Mouse (Mus musculus): ENCODE data around the gene Col4a4.

Col4a4 gene

DNA sequence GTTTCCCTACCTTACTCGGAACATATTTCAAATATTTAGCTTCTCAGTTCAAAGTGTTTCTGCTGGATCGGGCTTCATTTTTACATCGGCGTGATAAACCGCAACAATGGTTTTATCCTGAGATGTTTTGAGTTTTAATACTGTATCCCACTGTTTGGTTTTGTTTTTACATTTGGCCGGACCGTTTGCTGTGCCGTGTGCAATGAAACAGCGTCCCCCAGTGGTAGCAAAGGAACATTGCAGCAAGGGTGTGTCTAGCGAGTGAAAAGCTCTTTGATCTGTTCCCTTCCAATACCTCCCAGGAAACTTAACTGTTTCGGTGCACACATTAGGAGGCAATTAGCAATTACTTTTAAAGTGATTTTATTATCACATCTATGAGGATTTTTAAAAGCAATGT, 110.4 kb downstream of the Col4a4 start:
- no peak for DNase-seq (ENCODE audit: low spot score in 2 of 2)

DNA sequence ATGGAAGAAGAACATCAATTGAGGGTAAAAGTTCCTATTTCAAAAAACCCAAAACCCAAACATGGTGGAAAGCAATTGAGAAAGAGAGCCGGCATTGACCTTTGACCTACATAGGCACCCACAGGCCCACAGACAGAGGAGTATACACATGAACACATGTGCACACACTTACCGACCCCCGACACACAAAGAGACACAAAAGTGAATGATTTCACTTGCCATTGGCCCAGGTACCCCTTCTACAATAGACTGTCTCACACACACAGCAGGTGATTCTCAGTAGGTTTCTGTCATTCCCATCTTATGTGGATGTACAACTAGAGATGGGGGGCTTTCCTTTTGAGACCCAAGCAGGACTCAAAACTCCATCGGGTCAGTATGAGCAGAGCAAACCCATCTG, 110.8 kb downstream of the Col4a4 start:
- no peak for DNase-seq (ENCODE audit: low spot score in 2 of 2)

DNA sequence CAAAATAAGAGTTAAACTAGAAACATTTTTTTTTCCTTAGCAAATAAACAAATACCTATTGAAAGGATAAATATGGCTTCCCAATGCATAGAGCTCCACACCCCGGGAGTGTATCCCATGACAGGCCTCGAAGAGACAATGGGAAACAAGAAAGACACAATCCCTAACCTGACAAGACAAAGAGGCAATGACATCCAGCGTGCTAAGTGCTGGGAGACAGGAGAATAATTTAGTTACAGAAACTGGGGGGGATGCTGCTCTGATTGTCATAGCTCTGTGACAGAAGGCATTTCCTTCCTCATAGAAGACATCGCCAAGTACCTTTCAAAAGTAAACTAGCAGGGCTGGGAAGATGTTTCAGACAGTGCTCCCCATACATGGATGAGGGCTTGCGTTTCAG, 111.4 kb downstream of the Col4a4 start:
- DNase-seq (ENCODE audit: low spot score in 2 of 2) = no peak

DNA sequence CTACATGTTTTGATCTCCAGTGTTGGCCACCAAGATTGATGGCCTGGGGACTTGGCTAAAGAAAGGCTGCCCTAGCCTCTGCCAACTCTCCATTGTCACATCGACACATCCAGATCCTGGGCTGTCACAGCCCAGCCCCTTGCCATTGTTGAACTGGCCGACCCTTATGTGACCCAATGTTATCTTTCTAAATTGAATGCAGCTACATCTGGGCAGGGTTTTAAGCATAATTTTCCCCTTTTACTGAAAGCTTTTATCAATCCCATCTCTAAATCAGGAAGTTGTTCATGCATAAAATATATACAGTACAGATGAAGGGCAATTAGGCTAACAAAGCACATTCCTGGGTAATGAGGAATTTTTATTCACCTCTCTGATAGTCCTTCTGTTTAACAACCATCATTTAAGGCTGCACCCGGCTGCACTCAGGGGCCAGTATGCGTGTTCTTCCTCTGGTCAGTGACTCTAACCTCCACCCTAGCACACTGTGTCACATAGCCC, 112.1 kb downstream of the Col4a4 start:
- DNase-seq (ENCODE audit: low spot score in 2 of 2) = no peak

DNA sequence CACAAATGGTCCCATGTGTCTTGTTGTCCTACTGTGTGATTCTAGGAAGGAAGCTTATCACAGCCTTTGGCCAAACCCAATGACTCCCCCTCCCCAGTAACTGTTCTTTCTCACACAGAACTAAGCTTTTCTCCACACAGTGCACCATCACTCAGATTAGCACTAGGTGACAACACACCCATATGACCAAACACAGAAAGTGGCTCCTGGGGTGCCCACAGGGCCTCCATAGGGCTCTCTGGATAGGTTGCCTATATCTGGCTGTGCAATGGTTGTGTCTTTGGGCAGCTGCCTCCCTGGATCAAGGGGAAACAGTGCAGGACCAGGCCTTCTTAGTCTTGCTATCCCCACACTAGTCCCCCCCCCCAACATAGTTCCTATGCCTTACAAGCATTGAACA, 113.2 kb downstream of the Col4a4 start:
- no peak for DNase-seq (ENCODE audit: low spot score in 2 of 2)

DNA sequence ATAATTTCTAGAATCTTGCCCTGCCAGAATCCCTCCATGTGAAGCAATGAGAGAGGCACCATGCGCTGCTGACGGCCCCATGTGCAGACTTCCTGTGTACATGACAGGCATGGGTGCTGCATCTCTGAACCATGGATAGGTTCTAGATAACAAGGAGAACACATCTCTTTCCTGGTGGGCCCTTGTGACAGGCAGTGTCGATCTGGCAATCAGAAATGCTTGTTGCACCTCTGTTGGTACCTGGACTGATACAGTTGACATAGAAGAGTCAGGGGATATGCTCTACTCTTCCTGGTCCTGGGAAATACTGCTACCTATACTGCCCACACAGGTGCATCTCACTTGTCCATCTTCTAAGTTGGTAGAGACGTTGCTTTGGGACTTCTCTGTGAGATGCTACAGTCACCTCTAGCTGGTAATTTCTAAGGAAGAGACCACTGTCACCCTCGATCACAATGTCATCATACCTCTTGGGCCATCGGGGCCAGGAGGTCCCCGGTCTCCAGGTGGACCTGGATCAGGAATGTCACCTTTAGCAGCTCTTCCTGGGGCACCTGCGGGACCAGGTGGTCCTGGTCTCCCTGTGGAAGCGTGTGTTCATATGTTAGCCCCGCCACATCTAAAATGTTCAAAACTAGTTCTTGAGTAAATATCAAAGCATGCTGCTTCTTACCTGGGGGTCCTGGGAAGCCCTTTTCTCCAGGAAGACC, 116.0 kb downstream of the Col4a4 start:
- DNase-seq (ENCODE audit: low spot score in 2 of 2) = no peak

DNA sequence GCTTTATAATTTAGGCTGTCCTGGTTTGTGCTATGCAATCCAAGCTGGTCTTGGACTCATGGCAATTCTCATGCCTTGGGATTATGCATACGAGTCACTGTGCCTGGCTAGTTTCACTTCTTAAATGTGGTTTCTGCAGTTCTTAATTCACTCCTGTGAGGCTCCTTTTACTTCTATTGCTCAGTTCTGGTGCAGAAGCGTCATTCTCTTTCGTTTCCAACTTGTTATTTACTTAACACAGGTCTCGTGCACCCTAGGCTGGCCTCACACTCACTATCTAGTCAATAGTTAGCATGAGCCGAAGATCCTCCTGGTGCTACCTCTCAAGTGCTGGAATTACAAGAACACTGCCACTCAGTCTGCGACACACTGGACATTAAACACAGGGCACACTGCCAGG, 117.8 kb downstream of the Col4a4 start:
- DNase-seq (ENCODE audit: low spot score in 2 of 2) = no peak

DNA sequence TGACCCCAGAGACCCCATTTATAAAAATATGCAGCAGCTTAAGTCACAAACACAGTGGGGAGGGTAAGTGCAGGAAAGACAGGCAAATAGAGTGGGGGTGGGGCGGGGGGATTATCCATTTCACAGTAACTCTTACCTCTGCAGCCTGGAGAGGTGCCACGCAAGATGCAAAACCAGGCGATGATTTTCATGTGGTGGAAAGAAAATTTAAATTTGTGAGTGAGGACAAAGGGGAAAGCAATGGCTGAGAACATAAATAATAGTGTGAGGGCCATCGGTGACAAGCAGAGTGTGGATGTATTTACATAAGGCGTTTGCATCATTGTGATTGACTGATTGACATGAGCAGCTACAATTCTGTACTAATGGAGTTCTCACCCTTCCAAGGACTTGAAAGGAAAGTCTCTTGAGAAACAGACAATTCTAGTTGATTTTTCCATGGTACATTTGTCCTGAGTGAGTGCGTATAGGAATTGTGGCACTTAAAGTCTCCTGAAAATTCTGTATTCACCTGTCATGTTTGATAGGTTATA, 121.3 kb downstream of the Col4a4 start:
- no peak for DNase-seq (ENCODE audit: low spot score in 2 of 2)

DNA sequence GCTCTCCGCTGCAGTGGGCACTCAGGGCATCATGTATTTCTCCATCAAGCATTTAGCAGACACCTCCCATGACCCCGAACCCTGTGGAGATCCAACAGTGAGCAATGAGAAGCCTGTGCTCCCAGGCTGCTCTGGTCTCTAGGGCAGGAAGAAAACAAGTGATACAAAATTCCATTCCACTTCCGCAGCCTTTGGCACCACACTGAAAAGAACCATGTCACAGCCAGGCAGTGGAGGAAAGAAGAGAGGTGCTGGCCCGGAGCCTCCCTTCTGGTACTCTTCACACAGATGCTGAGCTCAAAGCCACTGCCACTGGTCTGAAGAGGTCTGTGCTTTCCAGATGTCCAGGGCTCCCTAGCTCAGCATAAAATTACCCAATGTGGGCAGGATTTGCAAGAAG, 125.6 kb downstream of the Col4a4 start:
- DNase-seq (ENCODE audit: low spot score in 2 of 2) = no peak

DNA sequence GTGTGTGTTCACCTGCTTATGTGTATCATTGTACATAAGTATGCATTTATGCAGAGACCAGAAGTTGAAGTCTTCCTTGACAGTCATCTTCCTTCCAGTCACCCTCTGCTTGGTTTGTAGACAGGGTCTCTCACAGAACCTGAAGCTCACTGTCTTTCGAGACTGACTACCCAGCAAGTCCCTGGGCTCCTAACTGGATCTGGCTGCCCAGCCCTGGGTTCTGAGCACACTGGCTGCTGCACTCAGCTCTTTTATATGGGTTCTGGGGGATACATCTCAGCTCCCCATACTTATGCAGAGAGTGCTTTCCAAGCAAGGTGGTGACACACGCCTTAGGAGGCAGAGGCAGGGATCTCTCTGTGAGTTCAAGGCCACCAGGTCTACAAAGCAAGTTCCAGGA, 126.7 kb downstream of the Col4a4 start:
- DNase-seq (ENCODE audit: low spot score in 2 of 2) = no peak

DNA sequence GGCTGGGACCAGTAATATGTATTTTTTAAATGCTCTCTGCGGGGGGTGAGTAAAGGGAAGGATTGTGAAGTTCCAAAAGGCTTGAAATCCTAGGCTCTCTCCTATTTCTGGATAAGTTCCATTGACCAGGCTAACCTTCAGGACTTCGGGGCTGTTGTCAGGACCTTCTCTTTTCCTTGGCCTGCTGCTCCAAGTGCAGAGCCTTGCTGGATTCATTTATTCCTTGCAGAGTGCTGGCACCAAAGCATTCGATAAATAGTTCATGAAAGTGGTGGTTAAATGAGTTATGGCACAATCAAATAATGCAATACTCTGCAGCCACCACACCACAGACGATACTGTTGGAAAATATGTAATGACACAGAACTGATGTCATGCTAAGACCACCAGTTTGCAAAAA, 127.3 kb downstream of the Col4a4 start:
- no peak for DNase-seq (ENCODE audit: low spot score in 2 of 2)

DNA sequence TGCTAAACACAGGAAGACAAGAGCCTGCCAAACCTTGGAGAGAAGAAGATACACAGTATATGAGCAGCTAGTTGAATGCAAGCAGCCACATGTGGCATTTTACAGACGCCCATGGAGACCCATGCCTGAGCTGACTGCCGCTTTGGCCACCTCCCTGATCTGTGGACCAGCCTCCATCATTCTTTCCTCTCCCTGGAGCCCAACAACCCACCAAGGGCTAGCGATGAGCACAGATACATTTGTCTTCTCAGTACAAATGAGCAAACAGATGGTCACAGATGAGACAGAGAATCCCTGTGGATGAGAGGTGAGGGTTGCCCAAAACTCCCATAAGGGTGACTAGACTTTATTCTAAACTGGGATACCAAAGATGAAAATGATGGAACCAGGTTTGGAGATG, 132.6 kb downstream of the Col4a4 start:
- no peak for DNase-seq (ENCODE audit: low spot score in 2 of 2)

DNA sequence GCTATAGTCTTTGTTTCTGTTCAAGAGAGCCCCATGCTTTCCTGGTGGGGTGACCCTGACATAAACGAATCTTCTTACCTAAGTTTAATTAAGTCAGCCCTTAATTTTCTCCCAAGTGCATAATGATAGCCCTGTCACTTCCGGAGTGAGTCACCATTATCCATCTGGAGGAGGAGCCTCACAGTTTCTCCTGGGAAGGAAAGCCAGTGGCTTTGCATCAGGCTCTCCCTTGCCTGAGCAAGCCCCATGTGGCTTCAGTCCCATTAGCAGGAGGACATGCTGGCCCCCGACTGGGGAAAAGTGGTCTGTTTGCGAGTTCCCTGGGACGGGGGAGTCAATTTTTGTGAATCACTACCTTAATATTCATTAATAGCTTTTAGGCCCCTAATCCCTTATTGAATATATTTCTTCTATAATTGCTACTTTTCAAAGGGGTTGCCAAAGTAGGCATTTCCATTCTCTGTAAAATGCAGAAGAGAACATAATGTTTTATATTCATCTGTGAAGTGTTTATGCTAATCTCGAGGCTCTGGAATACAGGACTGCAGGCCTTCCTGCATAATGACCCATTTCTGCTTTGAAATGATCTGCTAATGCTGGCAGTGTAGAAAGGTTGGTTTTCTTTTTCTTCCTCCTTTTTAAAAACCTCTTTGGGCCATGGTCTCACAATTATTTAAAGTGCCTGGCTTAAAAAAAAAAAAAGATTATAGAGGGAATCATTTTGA, 134.6 kb downstream of the Col4a4 start:
- no peak for DNase-seq (ENCODE audit: low spot score in 2 of 2)

DNA sequence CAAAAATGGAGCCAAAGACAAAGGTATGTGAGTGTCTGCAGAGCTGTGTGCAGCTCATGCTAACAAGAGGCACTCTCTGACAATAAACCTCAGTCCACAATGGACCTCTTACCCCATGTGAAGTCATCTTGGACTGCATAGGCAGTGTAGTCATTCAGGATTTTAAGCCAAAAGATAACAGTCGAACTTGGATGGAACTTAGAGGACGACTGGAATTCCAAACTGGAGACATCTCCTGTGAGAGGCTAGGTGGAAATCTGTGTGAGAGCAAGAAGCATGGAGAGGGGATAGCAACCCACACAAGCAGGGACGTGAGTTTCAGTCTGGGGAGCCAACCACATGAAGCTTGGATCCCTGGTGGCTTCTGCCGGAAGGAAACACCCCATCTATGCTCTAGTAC, 136.8 kb downstream of the Col4a4 start:
- DNase-seq (ENCODE audit: low spot score in 2 of 2) = no peak

DNA sequence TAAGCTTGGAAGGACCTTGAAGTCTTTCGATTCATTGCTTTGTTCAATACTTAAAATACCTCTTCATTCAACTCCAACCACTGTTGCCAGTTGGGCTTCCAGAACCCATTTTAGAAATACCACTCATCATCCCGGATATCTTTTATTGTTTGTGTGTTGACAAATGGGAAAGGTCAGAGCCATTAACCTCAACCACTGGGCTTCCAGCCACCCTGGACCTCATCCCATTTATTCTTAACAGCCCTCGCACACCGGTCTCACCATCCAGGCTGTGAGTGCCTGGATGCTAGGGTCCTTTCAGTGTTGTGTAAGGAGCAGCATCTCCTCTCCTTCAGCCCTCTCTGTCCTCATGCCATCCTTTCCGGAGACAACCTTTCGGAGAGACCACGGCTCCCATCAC, 140.6 kb downstream of the Col4a4 start:
- no peak for DNase-seq (ENCODE audit: low spot score in 2 of 2)

DNA sequence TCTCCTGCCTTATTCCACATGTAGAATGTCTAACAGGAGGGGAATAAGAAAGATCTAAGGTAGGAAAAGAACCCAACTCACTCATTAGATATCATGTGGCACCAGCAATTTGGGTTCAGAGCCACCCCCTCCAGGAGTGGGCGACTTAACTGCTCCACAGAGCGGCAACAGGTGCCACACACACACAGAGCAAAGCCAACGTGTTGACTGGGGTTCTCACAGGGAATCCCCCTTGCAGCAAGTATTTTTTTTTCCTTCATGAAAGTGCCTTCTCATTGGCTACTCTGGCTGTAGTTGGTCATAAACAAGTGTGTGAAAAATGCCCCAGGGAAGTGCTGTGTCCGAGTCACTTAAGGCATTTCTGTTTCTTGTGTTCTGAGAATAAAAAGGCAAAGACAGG, 143.1 kb downstream of the Col4a4 start:
- no peak for DNase-seq (ENCODE audit: low spot score in 2 of 2)

DNA sequence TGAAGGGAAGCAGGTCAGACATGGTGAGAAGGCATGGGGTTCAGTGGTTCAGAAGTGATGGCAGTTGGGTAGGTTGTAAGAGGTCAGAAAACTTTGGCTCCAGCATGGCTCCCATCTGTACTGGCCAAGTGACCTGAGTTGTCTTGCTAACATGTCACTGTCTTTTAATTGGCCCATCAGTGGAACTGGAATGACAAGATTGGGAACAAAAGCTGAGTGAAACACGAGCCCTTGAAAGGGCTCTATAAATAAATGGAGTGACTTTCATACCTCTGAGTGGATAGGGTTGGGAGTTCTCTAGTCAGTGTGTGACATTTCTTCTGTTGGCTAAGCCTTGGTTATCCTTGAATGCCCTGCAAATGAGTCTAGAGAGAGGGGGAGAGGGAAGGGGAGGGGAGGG, 146.5 kb downstream of the Col4a4 start:
- DNase-seq (ENCODE audit: low spot score in 2 of 2) = no peak

DNA sequence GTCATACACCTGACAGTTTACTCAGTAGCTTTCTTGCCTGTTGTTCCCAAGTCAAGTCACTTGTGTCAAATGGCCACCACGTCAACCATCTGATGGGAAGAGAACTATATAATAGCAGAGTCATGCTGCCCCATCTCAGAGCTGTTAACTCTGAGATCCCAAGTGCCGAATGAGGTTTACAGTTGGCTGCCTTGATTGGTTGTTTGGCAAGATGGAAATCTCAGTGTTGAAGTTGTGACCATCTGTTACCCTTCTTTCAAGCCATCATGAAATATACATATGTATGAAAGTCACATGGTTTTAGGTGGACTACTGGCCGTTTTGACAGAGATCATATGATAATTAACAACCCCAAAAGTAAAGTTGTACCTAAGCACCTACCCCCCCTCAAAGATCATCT, 149.4 kb downstream of the Col4a4 start:
- no peak for DNase-seq (ENCODE audit: low spot score in 2 of 2)

DNA sequence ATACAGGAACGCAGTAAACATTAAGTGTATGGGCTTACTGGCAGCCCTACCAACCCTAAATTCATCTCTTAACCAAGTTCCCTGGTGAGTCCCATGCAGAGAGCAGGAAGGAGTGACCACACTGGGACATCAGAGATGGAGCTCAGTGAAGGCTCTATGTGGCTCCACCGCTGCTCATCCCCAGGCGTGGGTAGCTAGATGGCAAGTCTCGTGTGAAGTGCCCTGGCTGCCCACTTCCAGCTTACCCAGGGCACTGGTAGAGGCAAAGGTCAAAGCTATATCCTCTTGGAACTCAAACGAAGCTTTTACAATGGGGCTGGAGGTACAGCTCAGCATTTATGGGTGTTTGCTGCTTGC, 153.0 kb downstream of the Col4a4 start:
- DNase-seq (ENCODE audit: low spot score in 2 of 2) = no peak

DNA sequence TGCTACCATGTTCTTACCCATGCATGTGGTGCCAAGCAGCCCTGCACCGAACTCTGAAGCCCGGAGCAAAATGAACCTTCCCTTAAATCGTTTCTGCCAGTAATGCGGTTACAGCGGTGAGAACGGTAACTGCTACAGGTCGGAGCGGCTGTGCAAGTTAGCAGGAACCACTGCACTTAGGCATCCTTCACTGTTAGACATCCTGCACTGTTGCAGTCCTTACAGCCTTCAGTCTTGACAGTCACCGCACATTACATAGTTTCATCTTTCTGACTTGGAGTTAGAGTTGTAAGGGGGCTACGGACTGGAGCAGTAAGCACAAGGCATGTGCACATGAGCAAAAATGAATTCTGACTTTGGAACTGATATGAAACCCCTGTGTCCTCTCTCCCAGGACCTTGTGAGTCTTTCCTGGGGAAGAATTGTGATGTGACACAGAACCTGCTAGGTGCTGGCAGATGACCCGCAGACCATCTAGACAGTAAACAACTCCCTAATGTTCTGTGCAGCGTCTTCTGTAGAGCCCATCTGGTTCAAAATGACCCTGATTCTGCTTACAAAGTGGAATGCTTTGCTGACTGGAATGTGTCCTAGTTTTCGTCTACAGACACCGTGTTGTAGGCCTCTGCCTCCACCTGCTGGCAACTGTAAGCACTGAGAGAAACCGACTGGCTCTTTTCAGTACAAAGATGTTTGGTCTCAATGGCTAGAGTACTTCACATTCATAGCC, 153.6 kb downstream of the Col4a4 start:
- peak in 1 of 2 experiments; percentile 24 for DNase-seq (ENCODE audit: low spot score in 2 of 2)

DNA sequence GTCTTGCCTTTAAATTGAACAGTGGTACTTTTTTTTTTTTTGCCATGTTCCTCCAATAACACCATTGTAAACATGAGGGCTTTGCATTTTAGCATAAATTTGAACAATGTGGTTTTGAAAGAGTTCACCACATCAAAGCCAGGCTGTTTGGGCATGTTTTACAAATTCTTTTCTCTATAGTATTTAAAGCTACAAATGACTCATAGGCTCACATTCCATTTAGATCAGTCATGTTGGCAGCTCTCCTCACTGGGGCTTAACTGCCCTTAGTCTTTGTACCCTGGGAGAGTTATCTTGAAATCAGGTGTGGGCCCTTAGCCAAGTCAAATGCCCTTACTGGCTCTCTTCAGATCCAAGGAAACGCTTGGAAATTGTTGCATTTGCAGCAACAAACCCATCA, 157.6 kb downstream of the Col4a4 start:
- no peak for DNase-seq (ENCODE audit: low spot score in 2 of 2)

DNA sequence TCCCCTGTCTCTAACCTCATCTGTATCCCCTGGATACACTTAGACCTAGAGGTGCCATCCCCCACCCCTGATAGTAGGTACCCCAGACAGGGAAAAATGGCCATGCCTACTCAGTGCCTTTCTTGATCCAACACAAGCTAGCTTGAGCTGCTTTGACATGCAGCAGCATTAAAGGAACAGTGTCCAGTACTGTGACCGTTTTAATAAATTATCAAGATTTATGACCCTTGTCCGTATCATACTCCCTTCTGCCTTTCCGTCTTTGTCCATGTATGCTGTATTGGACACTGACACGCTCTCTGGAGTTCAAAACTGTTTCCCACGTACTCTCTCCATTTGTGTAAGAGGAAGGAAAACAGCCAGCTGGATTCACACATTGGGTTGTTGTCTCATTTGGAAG, 158.9 kb downstream of the Col4a4 start:
- no peak for DNase-seq (ENCODE audit: low spot score in 2 of 2)

DNA sequence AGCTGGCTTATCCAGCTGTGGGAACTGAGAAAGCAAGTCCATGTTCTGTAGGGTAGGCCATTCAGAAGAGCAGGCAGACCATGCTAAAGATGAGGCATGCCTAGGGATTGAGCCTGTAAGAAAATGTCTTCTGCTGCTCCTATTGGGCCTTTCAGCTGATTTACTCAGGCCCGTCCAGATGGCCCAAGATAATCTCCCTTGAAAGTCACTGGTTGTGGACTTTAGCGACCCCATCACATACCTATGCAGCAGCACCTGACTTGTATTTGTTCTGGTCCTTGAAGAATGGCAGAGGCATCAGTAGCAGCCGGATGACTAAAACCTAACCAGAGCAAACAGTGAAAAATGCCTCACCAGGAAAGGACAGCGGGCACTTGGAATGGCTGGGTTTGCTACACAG, 171.0 kb downstream of the Col4a4 start:
- no peak for DNase-seq (ENCODE audit: low spot score in 2 of 2)

All from spleen, postnatal 10 days (tissue).